Mouse (Mus musculus): ENCODE measurements around the gene Cbr4. TPM values are rescaled to one million over a fixed set of nuclear protein-coding genes. Genes with fewer than 3 reads are reported as not detected.
A peak's percentile ranks its signal among the peaks of the same experiment; 100 is the strongest.

Gene Cbr4
- polyA plus RNA-seq, 1 experiment: 66.8 TPM

DNA sequence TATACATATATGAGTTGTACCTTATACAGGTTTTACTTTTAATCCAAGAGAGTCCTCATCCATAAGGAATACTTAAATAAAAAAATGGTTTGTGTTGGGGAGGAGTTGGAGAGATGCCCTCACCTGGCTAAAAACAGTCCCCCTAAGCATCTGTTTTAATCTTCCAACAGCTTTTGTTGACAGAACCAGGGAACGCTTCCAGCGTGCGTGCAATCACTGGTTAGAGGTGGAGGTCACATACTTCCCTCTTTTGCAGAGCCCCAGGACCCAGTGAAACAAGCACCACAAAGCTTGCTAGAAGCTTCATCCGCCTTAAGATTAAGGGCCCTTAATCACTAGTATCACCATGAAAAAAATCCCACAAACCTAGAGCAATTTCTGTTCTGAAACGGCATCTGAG is 49.9 kb downstream of the Cbr4 start:
- Histone ChIP-seq H3K4me1 (ENCODE audit: control insufficient read depth, insufficient read depth, low read length) (no peaks in the 10 kb centered on the region), H3K27ac (ENCODE audit: insufficient read depth, low read length) (no peak overlapping the region), H3K9ac (ENCODE audit: low read depth, poor library complexity, severe bottlenecking) (no peak overlapping the region), H3K36me3 (ENCODE audit: control insufficient read depth, insufficient read depth, low read length, poor library complexity, severe bottlenecking) (no peaks in the 10 kb centered on the region), H3K27me3 (ENCODE audit: control insufficient read depth, insufficient read depth, low read length, poor library complexity, severe bottlenecking) (no peaks in the 10 kb centered on the region), H3K4me3 (ENCODE audit: low read depth, low read length) (no peak overlapping the region), H3K9me3 (replicated peaks; ENCODE audit: control insufficient read depth, insufficient read depth, low read length, poor library complexity, severe bottlenecking) (no peaks in the 10 kb centered on the region)
- no peak for TF ChIP-seq POLR2A (IDR thresholded peaks at IDR 0.05; ENCODE audit: insufficient read depth, low read length)
- TF ChIP-seq EP300 (IDR thresholded peaks at IDR 0.05; ENCODE audit: insufficient read depth, low read depth, low read length): no peak
- TF ChIP-seq CTCF (IDR thresholded peaks at IDR 0.05; ENCODE audit: low read depth, low read length): no peak

DNA sequence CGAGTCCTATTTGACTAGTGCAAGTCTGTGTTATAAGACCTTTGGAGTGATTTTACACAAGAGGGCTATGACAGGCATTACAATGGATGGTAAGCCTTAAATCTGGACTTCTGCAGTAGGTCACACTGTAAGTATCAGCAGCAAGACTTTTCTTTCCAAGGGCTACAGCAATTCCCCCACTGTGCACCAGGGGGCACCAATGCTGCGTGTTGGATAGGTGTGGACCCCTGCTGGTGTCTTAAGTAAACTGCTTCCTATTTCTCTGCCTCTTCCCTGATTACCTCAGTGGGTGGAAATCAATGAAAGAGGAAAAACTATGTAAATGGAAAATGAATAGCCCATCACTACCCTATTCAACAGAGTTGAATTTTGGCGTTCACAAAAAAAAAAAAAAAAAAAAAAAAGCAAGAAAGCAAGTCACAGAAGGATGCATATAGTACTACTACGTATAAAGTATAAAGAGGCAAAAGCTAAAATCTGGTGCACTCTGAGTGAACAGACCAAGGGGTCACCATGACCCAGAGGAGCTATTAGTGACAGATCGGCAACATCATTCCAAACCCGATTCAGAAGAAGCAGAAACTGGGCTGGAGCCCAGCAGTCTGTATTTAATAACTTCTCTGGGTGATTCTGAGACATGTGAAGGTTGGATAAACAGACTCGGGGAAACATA is 52.4 kb downstream of the Cbr4 start:
- H3K27ac ChIP-seq (ENCODE audit: insufficient read depth, low read length): no peak overlapping the region
- H3K36me3 ChIP-seq (ENCODE audit: control insufficient read depth, insufficient read depth, low read length, poor library complexity, severe bottlenecking): no peaks in the 10 kb centered on the region

DNA sequence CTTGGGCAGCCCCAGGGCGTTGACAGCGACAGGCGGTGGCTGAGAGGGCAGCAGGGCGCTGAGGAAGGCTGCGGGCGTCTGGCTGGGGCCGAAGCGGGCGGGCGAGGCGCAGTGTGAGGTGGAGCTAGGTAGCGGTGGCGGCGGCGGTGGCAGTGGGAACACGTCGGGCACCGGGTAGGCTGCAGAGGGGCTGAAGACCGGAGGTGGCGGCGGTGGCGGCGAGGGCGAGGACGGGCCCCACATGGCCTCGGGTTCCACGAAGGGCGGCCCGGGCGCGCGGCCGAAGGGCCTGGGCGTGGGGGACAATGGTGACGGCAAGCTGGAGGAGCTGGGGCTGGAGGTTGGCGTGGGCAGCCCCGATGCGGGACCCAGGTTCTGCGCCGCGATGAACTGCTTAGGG is 62.1 kb downstream of the Cbr4 start:
- no peaks in the 10 kb centered on the region for H3K36me3 ChIP-seq (ENCODE audit: control insufficient read depth, insufficient read depth, low read length, poor library complexity, severe bottlenecking)

More for the DNA sequence above, 52.4 kb downstream of the Cbr4 start:
- Histone ChIP-seq H3K4me1 (ENCODE audit: control insufficient read depth, insufficient read depth, low read length) (no peaks in the 10 kb centered on the region), H3K27me3 (ENCODE audit: control insufficient read depth, insufficient read depth, low read length, poor library complexity, severe bottlenecking) (no peaks in the 10 kb centered on the region), H3K9ac (ENCODE audit: low read depth, poor library complexity, severe bottlenecking) (no peak overlapping the region), H3K9me3 (replicated peaks; ENCODE audit: control insufficient read depth, insufficient read depth, low read length, poor library complexity, severe bottlenecking) (no peaks in the 10 kb centered on the region), H3K4me3 (ENCODE audit: low read depth, low read length) (no peak overlapping the region)
- TF ChIP-seq EP300 (IDR thresholded peaks at IDR 0.05; ENCODE audit: insufficient read depth, low read depth, low read length) (0 out of 2 replicates have a peak, but pooled peaks have one; percentile 21), CTCF (IDR thresholded peaks at IDR 0.05; ENCODE audit: low read depth, low read length) (peak; percentile 100), POLR2A (IDR thresholded peaks at IDR 0.05; ENCODE audit: insufficient read depth, low read length) (no peak)

DNA sequence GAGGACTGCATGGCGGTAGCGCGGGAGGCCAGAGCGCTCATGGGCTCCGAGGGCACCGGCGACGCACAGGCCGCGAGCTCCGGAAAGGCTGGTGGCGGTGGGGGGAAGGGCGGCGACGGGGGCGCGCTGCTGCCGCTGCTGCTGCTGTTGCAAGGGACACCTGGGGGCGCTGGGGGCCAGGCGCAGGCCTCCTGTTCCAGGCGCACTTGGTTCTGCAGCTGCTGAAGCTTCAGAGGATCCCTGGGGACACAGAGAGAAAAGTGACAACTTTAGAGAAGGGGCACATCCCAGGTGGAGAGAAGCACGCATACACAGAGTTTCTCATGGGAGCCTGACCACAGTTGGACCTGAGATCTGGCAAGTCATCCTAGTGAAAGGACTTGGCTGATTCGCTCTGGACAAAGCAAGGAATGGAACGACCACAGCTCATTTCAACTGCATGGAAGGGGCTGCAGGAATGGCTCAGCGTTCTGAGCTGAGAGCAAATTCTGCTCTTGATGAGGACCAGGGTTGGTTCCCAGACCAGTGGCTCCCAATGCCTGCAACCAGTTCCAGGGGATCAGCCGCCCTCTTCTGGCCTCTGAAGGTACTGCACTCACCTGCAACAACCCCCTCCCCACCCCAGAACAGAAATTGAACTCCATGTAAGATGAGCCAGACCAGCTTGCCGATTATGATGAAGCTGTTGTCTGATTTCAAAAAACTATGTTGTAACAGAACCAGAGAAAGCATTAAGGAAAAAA is 62.6 kb downstream of the Cbr4 start:
- H3K9me3 ChIP-seq (replicated peaks; ENCODE audit: control insufficient read depth, insufficient read depth, low read length, poor library complexity, severe bottlenecking): peaks cover 8% of the 10 kb centered on the region; the same call in 1 of the 2 replicates
- no peaks in the 10 kb centered on the region for H3K4me1 ChIP-seq (ENCODE audit: control insufficient read depth, insufficient read depth, low read length)
- TF ChIP-seq POLR2A (IDR thresholded peaks at IDR 0.05; ENCODE audit: insufficient read depth, low read length) (no peak), EP300 (IDR thresholded peaks at IDR 0.05; ENCODE audit: insufficient read depth, low read depth, low read length) (0 out of 2 replicates have a peak, but pooled peaks have one; percentile 15), CTCF (IDR thresholded peaks at IDR 0.05; ENCODE audit: low read depth, low read length) (peak; percentile 82)
- peak overlapping the region; percentile 66 for H3K4me3 ChIP-seq (ENCODE audit: low read depth, low read length)
- peak overlapping the region; percentile 77 for H3K9ac ChIP-seq (ENCODE audit: low read depth, poor library complexity, severe bottlenecking)
- H3K36me3 ChIP-seq (ENCODE audit: control insufficient read depth, insufficient read depth, low read length, poor library complexity, severe bottlenecking): no peaks in the 10 kb centered on the region
- H3K27me3 ChIP-seq (ENCODE audit: control insufficient read depth, insufficient read depth, low read length, poor library complexity, severe bottlenecking): no peaks in the 10 kb centered on the region
- H3K27ac ChIP-seq (ENCODE audit: insufficient read depth, low read length): no peak overlapping the region

More for the DNA sequence above, 62.1 kb downstream of the Cbr4 start:
- peak overlapping the region; percentile 66 for H3K4me3 ChIP-seq (ENCODE audit: low read depth, low read length)
- H3K27me3 ChIP-seq (ENCODE audit: control insufficient read depth, insufficient read depth, low read length, poor library complexity, severe bottlenecking): no peaks in the 10 kb centered on the region
- H3K9ac ChIP-seq (ENCODE audit: low read depth, poor library complexity, severe bottlenecking): peak overlapping the region; percentile 77
- H3K9me3 ChIP-seq (replicated peaks; ENCODE audit: control insufficient read depth, insufficient read depth, low read length, poor library complexity, severe bottlenecking): peaks cover 8% of the 10 kb centered on the region; the same call in 1 of the 2 replicates
- no peaks in the 10 kb centered on the region for H3K4me1 ChIP-seq (ENCODE audit: control insufficient read depth, insufficient read depth, low read length)
- H3K27ac ChIP-seq (ENCODE audit: insufficient read depth, low read length): no peak overlapping the region
- TF ChIP-seq CTCF (IDR thresholded peaks at IDR 0.05; ENCODE audit: low read depth, low read length) (no peak), EP300 (IDR thresholded peaks at IDR 0.05; ENCODE audit: insufficient read depth, low read depth, low read length) (no peak), POLR2A (IDR thresholded peaks at IDR 0.05; ENCODE audit: insufficient read depth, low read length) (no peak)

DNA sequence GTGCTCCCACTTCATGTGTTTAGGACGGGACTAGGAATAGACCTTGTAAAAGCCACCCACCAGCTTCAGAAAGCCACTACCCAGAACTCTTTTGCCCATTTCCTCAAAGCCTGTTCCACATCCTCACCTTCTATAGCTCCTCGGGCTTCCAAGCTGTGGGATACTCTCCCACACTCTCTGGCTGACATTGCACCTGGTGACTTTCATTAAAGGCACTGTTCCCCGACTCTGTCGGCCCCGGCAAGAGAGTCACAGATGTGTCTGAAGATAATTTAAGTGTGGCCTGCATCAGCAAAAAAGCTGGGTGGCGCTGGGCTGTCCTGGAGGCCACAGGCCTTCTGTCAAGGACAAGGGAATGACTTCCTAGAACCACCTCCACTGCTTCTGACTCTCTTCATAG is 64.7 kb downstream of the Cbr4 start:
- TF ChIP-seq CTCF (IDR thresholded peaks at IDR 0.05; ENCODE audit: low read depth, low read length) (no peak), EP300 (IDR thresholded peaks at IDR 0.05; ENCODE audit: insufficient read depth, low read depth, low read length) (no peak), POLR2A (IDR thresholded peaks at IDR 0.05; ENCODE audit: insufficient read depth, low read length) (no peak)

More for the DNA sequence above, 64.7 kb downstream of the Cbr4 start:
- no peak overlapping the region for H3K9ac ChIP-seq (ENCODE audit: low read depth, poor library complexity, severe bottlenecking)
- H3K4me3 ChIP-seq (ENCODE audit: low read depth, low read length): no peak overlapping the region
- no peaks in the 10 kb centered on the region for H3K4me1 ChIP-seq (ENCODE audit: control insufficient read depth, insufficient read depth, low read length)
- peaks cover 8% of the 10 kb centered on the region; the same call in 1 of the 2 replicates for H3K9me3 ChIP-seq (replicated peaks; ENCODE audit: control insufficient read depth, insufficient read depth, low read length, poor library complexity, severe bottlenecking)
- no peak overlapping the region for H3K27ac ChIP-seq (ENCODE audit: insufficient read depth, low read length)
- H3K36me3 ChIP-seq (ENCODE audit: control insufficient read depth, insufficient read depth, low read length, poor library complexity, severe bottlenecking): no peaks in the 10 kb centered on the region
- no peaks in the 10 kb centered on the region for H3K27me3 ChIP-seq (ENCODE audit: control insufficient read depth, insufficient read depth, low read length, poor library complexity, severe bottlenecking)
